Mouse (Mus musculus) embryonic fibroblast, embryonic 13.5 days (primary cell): Measurements from ENCODE around the gene Camkk1.

ENCODE experiments used
- CTCF ChIP-seq: IDR thresholded peaks from 2 replicates; pipeline ENCODE4 v1.5.1; 2011; ENCODE audit warnings: mild to moderate bottlenecking, control low read depth, low read length, moderate library complexity, borderline replicate concordance; ENCODE audit not compliant: insufficient read depth
- POLR2A ChIP-seq: IDR thresholded peaks from 2 replicates; pipeline ENCODE4 v1.6.1; 2011; ENCODE audit warnings: low read depth, mild to moderate bottlenecking, control low read depth, low read length, moderate library complexity

- TF ChIP-seq CTCF (no peak), POLR2A (no peak)
These were observed 58.5 kb downstream of the Camkk1 start for GRCm38 (mm10) chr11:73077211-73077720.
